Mouse (Mus musculus): ENCODE results near the gene Ints1.

- TF ChIP-seq CTCF (IDR thresholded peaks at IDR 0.05; ENCODE audit: control insufficient read depth, insufficient read depth, low read length) (peak; percentile 99), POLR2A (IDR thresholded peaks at IDR 0.05; ENCODE audit: borderline replicate concordance, control insufficient read depth, low read depth, low read length) (peak; percentile 56; the same call in 1 of the 2 replicates)
Observed at GRCm38 (mm10) chr5:139775216-139775926, at the start of gene Ints1.

All from bone marrow, adult 2 months (tissue).